Mouse (Mus musculus) small intestine, adult 2 months (tissue): ENCODE measurements around the gene Lfng. TPM values are rescaled to one million over a fixed set of nuclear protein-coding genes. Genes with fewer than 3 reads are reported as not detected.

ENCODE experiments used
- H3K27ac ChIP-seq: fragments of 200-500 bp; 2 replicates; pipeline ENCODE4 v1.5.1; 2012; ENCODE audit warnings: low read depth, low read length, control low read depth, inconsistent platforms; ENCODE audit not compliant: insufficient read depth
- H3K27me3 ChIP-seq: fragments of 200-500 bp; 2 replicates; pipeline ENCODE4 v1.6.1; 2012; ENCODE audit warnings: mild to moderate bottlenecking, moderate library complexity, low read length, inconsistent platforms; ENCODE audit not compliant: control insufficient read depth, insufficient read depth
- H3K36me3 ChIP-seq: fragments of 200-500 bp; 2 replicates; pipeline ENCODE4 v1.6.1; 2012; ENCODE audit warnings: mild to moderate bottlenecking, low read length, control low read depth, inconsistent platforms; ENCODE audit not compliant: control insufficient read depth, insufficient read depth
- H3K4me1 ChIP-seq: fragments of 200-500 bp; 2 replicates; pipeline ENCODE4 v1.6.1; 2012; ENCODE audit warnings: low read length, inconsistent platforms, mixed read lengths; ENCODE audit not compliant: control insufficient read depth, insufficient read depth, insufficient read length
- H3K4me3 ChIP-seq: fragments of 200-500 bp; 2 replicates; pipeline ENCODE4 v1.5.1; 2012; ENCODE audit warnings: low read depth, mild to moderate bottlenecking, control low read depth, inconsistent platforms, low read length, moderate library complexity
- CTCF ChIP-seq: fragments of 200-500 bp; IDR thresholded peaks from 2 replicates; pipeline ENCODE4 v1.5.1; 2012; ENCODE audit warnings: low read depth, mild to moderate bottlenecking, control low read depth, inconsistent platforms, low read length, moderate library complexity, mixed read lengths; ENCODE audit not compliant: insufficient replicate concordance, insufficient read length; ENCODE audit errors: extremely low read depth
- POLR2A ChIP-seq: fragments of 200-500 bp; IDR thresholded peaks from 2 replicates; pipeline ENCODE4 v1.6.1; 2012; ENCODE audit warnings: low read depth, mild to moderate bottlenecking, control low read depth, inconsistent platforms, low read length, moderate library complexity
- WGBS: fragments of 180-500 bp; shearing (Covaris S2); methylation state at CpG from one replicate; pipeline ENCODE4 v1.1.7; 2018; 5-methylcytosine and 5-hydroxymethylcytosine counted together
- polyA plus RNA-seq: library from polyadenylated mRNA; depleted of rRNA; stranded (reverse); fragments of >200 nt; gene quantifications from 2 replicates; pipeline ENCODE4 v1.2.3, GENCODE M21; 2012

Lfng gene
- polyA plus RNA-seq, 1 experiment: 29.9 TPM

DNA sequence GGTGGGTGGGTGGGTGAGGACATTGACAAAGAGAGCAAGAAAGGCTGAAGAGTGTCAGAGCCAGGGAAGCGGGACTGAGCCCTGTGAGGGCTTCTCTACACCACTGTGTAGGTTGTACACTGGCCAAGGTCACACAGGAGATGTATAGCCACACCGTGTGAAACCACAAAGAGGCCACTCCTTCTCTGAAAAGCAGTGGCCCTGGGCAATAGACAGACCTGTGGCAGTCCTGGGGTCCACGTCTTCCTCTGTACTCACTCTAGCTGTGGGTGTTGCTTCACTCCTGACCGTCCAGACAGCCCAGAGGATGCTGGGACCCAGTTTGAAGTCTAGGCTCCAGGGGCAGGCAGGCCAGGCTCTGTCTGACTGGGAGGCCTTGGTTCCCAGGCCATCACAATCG lies 12.3 kb upstream of the Lfng start:
- Histone ChIP-seq H3K27ac (no peak overlapping the region), H3K27me3 (no peaks in the 10 kb centered on the region), H3K4me1 (peaks cover 6% of the 10 kb centered on the region; the same call in 1 of the 2 replicates), H3K36me3 (no peaks in the 10 kb centered on the region), H3K4me3 (no peak overlapping the region)
- 77% methylated on average over 5 of the region's 5 CpGs for WGBS
- TF ChIP-seq CTCF: no peak
- no peak for TF ChIP-seq POLR2A

DNA sequence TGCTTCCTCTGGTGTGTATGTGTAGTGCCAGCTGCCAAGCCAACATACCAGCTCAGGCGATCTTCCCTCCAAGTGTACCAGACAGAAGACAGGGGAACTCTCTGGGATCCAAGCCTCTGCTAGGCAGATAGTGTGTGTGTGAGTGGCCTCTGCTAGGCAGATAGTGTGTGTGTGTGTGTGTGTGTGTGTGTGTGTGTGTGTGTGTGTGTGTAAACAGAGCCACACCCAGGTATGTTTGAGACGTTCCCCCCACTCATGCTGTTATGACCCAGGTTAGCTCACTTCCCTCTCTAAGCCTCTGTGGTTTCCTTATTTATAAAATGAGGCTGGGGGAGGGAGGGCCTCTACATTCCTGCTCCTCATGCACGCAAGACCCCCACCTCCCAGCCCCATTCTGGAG lies 10.7 kb upstream of the Lfng start:
- Histone ChIP-seq H3K27ac (peak overlapping the region; percentile 75), H3K36me3 (no peaks in the 10 kb centered on the region), H3K4me3 (peak overlapping the region; percentile 23), H3K27me3 (no peaks in the 10 kb centered on the region), H3K4me1 (peaks cover 6% of the 10 kb centered on the region; the same call in 1 of the 2 replicates)
- TF ChIP-seq CTCF: no peak
- no peak for TF ChIP-seq POLR2A
- 23% methylated on average over 3 of the region's 3 CpGs for WGBS

DNA sequence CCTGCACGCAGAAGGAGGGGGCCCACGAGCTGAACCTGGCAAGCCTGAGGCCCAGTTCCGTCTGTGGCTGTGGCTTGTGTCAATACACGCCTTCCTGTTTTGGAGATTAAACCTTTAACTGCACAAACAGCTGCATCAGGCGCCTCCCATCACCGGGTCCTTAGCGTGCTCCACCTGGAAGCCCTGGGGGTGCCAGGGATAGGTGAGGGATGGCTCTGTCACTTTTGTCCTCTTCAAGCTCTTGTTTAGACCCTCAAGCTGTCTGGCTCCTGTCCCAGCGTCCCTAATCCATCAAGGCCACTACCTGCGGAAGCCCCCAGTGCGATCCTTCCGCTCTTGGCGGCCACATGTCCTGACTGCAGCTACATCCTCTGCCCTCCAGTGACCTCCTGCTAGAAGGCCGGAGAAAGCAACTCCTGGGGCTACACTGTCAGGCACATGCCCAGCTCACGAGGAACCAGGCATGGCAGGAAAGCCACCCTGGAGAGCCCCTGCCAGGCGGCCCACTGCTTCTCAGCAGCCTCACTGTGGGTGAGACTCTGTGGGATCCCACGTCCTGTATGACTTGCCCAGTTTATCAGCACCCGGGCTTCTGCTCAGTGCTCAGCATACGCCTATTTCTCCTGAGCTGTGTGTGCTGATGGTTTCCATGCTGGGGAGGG lies 10.1 kb upstream of the Lfng start:
- no peak for TF ChIP-seq CTCF
- TF ChIP-seq POLR2A: no peak
- Histone ChIP-seq H3K4me3 (peak overlapping the region; percentile 43), H3K36me3 (no peaks in the 10 kb centered on the region), H3K27ac (peak overlapping the region; percentile 75), H3K27me3 (no peaks in the 10 kb centered on the region), H3K4me1 (peaks cover 6% of the 10 kb centered on the region; the same call in 1 of the 2 replicates)
- 29% methylated on average over 18 of the region's 18 CpGs for WGBS

DNA sequence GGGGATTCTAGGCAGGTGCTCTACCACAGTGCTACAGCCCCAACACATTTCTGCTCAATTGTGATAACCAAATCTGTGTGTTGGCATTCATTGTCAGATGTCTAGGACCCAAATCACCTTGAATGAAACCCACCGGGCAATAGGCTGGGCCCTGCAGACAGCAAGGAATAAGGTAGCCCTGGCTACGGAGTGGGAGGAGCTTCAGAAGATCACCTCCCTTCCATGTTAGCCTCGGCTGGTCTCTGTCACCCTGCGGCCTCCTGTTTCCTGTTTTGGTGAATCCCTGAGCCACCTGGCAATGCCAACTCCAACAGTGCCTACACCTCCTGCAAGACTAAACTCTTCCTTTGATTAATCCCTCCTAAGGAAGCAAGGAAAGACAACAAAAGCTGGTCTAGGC lies 9.3 kb upstream of the Lfng start:
- no peak overlapping the region for H3K4me3 ChIP-seq
- WGBS: 68% methylated on average over 4 of the region's 4 CpGs
- H3K27me3 ChIP-seq: no peaks in the 10 kb centered on the region
- H3K4me1 ChIP-seq: peaks cover 6% of the 10 kb centered on the region; the same call in 1 of the 2 replicates
- H3K36me3 ChIP-seq: no peaks in the 10 kb centered on the region
- 0 out of 2 replicates have a peak overlapping the region, but pooled peaks have one; percentile 75 for H3K27ac ChIP-seq
- TF ChIP-seq CTCF (no peak), POLR2A (no peak)

DNA sequence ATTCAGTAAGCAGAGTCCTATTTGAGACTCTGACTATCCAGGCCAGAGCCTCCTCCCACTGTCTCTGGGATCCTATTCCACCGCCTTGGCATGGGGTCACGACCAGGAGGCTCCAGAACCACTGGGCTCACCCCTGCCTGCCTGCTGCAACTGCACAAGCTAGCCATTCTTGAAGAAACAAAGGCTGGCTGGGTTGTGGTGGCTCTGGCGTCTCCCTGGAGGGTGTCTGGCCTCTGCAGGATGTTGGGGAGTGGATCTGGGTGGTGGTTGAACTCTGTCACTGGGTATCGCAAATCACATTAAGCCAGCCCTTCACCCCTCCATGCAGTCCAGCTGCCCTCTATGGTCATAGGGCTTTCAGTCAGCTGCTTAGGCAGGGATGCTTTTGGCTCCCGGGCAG lies 7.2 kb upstream of the Lfng start:
- Histone ChIP-seq H3K4me3 (no peak overlapping the region), H3K27ac (no peak overlapping the region), H3K27me3 (no peaks in the 10 kb centered on the region), H3K4me1 (peaks cover 6% of the 10 kb centered on the region; the same call in 1 of the 2 replicates), H3K36me3 (no peaks in the 10 kb centered on the region)
- TF ChIP-seq POLR2A: no peak
- no peak for TF ChIP-seq CTCF
- WGBS: 68% methylated on average over 5 of the region's 5 CpGs

DNA sequence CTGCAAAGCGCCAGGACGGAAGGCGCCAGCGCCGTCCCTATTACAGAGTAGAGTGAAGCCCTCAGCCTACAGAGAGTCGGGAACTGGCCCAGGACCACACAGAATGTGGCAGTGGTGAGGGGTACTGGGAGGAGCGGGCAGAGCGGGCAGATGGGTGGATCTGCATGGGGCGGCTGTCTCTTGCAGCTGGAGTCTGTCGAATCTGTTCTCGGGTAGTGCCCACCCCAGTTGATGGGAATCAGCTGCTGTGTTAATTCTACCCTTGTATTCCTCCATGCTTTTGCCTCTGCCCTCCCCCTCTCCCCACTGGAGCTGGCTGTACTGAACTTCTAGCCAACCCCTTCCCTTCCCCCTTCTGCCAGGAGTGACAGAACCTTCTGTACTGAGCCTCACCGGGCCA lies 5.4 kb upstream of the Lfng start:
- Histone ChIP-seq H3K4me1 (peaks cover 5% of the 10 kb centered on the region), H3K27ac (no peak overlapping the region), H3K36me3 (no peaks in the 10 kb centered on the region), H3K4me3 (no peak overlapping the region), H3K27me3 (peaks cover 7% of the 10 kb centered on the region; the same call in 1 of the 2 replicates)
- no peak for TF ChIP-seq CTCF
- TF ChIP-seq POLR2A: no peak
- 83% methylated on average over 12 of the region's 12 CpGs for WGBS

DNA sequence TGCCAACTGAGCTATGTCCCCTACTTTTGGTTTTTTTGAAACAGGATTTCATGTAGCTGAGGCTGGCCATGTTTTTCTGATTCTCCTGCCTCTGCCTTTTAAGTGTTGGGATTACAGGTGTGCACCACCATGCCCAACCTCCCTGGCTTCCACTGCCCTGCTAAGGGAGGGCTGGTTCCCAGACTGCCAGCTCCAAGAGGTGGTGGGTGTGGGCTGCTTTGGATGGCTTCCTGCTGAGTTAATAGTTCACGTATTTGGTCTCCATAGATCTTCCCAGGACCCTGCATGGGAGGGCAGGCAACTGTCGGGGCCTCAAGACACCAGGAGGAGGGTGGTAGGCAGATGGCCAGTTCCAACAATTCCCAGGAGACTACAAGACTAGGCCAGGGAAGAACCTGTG lies 4.6 kb upstream of the Lfng start:
- WGBS: 57% methylated on average over 2 of the region's 2 CpGs
- no peak overlapping the region for H3K4me3 ChIP-seq

More for the DNA sequence above, 4.6 kb upstream of the Lfng start:
- Histone ChIP-seq H3K4me1 (peaks cover 12% of the 10 kb centered on the region), H3K27me3 (peaks cover 7% of the 10 kb centered on the region; the same call in 1 of the 2 replicates), H3K36me3 (no peaks in the 10 kb centered on the region), H3K27ac (no peak overlapping the region)
- no peak for TF ChIP-seq CTCF
- TF ChIP-seq POLR2A: no peak
